Mouse (Mus musculus) liver, embryonic 16.5 days (tissue): ENCODE measurements around the gene Rcan1. TPM values are rescaled to one million over a fixed set of nuclear protein-coding genes. Genes with fewer than 3 reads are reported as not detected.

ENCODE experiments used
- ATAC-seq: fragments of 200-750 bp; cut with Nextera tagmentation; 2 replicates; pipeline ENCODE4 v1.8.0; 2017; ENCODE audit warnings: low read depth, mild to moderate bottlenecking, moderate number of reproducible peaks, moderate library complexity
- H3K27ac ChIP-seq: fragments of 300-500 bp; sonication (generic); 2 replicates; pipeline ENCODE4 v1.5.1; 2014; ENCODE audit warnings: mild to moderate bottlenecking, low read length
- H3K27me3 ChIP-seq: fragments of 300-500 bp; sonication (generic); 2 replicates; pipeline ENCODE4 v1.6.1; 2014; ENCODE audit warnings: low read depth, low read length, mixed read lengths; ENCODE audit not compliant: control insufficient read depth, insufficient read depth
- H3K36me3 ChIP-seq: fragments of 300-500 bp; sonication (generic); 2 replicates; pipeline ENCODE4 v1.6.1; 2014; ENCODE audit warnings: mild to moderate bottlenecking; ENCODE audit not compliant: control insufficient read depth, insufficient read depth
- H3K4me1 ChIP-seq: fragments of 300-500 bp; sonication (generic); 2 replicates; pipeline ENCODE4 v1.6.1; 2014; ENCODE audit warnings: low read depth, low read length, mixed read lengths; ENCODE audit not compliant: control insufficient read depth
- H3K4me2 ChIP-seq: fragments of 300-500 bp; sonication (generic); 2 replicates; pipeline ENCODE4 v1.6.1; 2014; ENCODE audit warnings: low read depth, low read length, mixed read lengths
- H3K4me3 ChIP-seq: fragments of 300-500 bp; sonication (generic); 2 replicates; pipeline ENCODE4 v1.5.1; 2014; ENCODE audit warnings: low read depth, mild to moderate bottlenecking, low read length
- H3K9ac ChIP-seq: fragments of 300-500 bp; sonication (generic); 2 replicates; pipeline ENCODE4 v1.6.1; 2014; ENCODE audit warnings: low read depth, low read length
- H3K9me3 ChIP-seq: fragments of 300-500 bp; sonication (generic); replicated peaks from 2 replicates; pipeline ENCODE4 v1.6.1; 2016; ENCODE audit warnings: low read length; ENCODE audit not compliant: control insufficient read depth
- WGBS: fragments of 180-500 bp; shearing (Covaris S2); extraction: QIAGEN DNeasy Blood & Tissue Kit; methylation state at CpG from one replicate; pipeline ENCODE4 v1.1.7; 2014; ENCODE audit not compliant: insufficient replicate concordance; 5-methylcytosine and 5-hydroxymethylcytosine counted together
- polyA plus RNA-seq: library from polyadenylated mRNA; unstranded; fragments of >200 nt; fragmentation: Nextera tagmentation; extraction: Ambion mirVana; gene quantifications from 2 replicates; pipeline ENCODE4 v1.2.1, GENCODE M21; 2015

Gene Rcan1
- polyA plus RNA-seq, 1 experiment from 2014 or later: 7.4 TPM

GRCm38 (mm10) chr16:92393732-92394131 is 76.9 kb downstream of the Rcan1 start:
- 88% methylated on average over 3 of the region's 3 CpGs for WGBS

GRCm38 (mm10) chr16:92387692-92388091 is 83.0 kb downstream of the Rcan1 start:
- Histone ChIP-seq H3K27me3 (no peaks in the 10 kb centered on the region), H3K27ac (no peak overlapping the region), H3K9me3 (no peaks in the 10 kb centered on the region), H3K4me1 (no peaks in the 10 kb centered on the region), H3K9ac (no peak overlapping the region), H3K4me2 (no peak overlapping the region), H3K4me3 (no peak overlapping the region), H3K36me3 (no peaks in the 10 kb centered on the region)
- ATAC-seq: no peak
- WGBS: 65% methylated on average over 10 of the region's 10 CpGs

More at GRCm38 (mm10) chr16:92393732-92394131, 76.9 kb downstream of the Rcan1 start:
- Histone ChIP-seq H3K36me3 (no peaks in the 10 kb centered on the region), H3K4me1 (no peaks in the 10 kb centered on the region; the same call in 1 of the 2 replicates), H3K4me2 (no peak overlapping the region), H3K27ac (no peak overlapping the region), H3K9ac (no peak overlapping the region), H3K27me3 (no peaks in the 10 kb centered on the region), H3K9me3 (no peaks in the 10 kb centered on the region), H3K4me3 (no peak overlapping the region)
- no peak for ATAC-seq

- Histone ChIP-seq H3K9ac (no peak overlapping the region), H3K4me2 (no peak overlapping the region), H3K27ac (no peak overlapping the region), H3K27me3 (no peaks in the 10 kb centered on the region), H3K9me3 (no peaks in the 10 kb centered on the region), H3K36me3 (no peaks in the 10 kb centered on the region), H3K4me3 (no peak overlapping the region), H3K4me1 (no peaks in the 10 kb centered on the region)
- ATAC-seq: no peak
- 0% methylated on average over 2 of the region's 2 CpGs for WGBS
These were observed 85.6 kb downstream of the Rcan1 start for GRCm38 (mm10) chr16:92385062-92385461.

- Histone ChIP-seq H3K27me3 (no peaks in the 10 kb centered on the region), H3K36me3 (no peaks in the 10 kb centered on the region), H3K4me3 (no peak overlapping the region), H3K27ac (no peak overlapping the region), H3K9ac (no peak overlapping the region), H3K9me3 (no peaks in the 10 kb centered on the region), H3K4me1 (no peaks in the 10 kb centered on the region), H3K4me2 (no peak overlapping the region)
- ATAC-seq: no peak
These were observed 87.3 kb downstream of the Rcan1 start for GRCm38 (mm10) chr16:92383412-92383811.

GRCm38 (mm10) chr16:92382508-92382907 is 88.2 kb downstream of the Rcan1 start:
- no peaks in the 10 kb centered on the region for H3K27me3 ChIP-seq
- 52% methylated on average over 6 of the region's 6 CpGs for WGBS
- no peak overlapping the region for H3K9ac ChIP-seq
- H3K27ac ChIP-seq: no peak overlapping the region
- no peaks in the 10 kb centered on the region for H3K36me3 ChIP-seq
- no peak for ATAC-seq
- H3K4me2 ChIP-seq: no peak overlapping the region
- H3K4me1 ChIP-seq: no peaks in the 10 kb centered on the region
- no peak overlapping the region for H3K4me3 ChIP-seq
- no peaks in the 10 kb centered on the region for H3K9me3 ChIP-seq

GRCm38 (mm10) chr16:92381092-92381491 is 89.6 kb downstream of the Rcan1 start:
- H3K9ac ChIP-seq: no peak overlapping the region
- H3K27me3 ChIP-seq: no peaks in the 10 kb centered on the region
- no peak overlapping the region for H3K27ac ChIP-seq
- no peak for ATAC-seq
- no peak overlapping the region for H3K4me2 ChIP-seq
- H3K36me3 ChIP-seq: no peaks in the 10 kb centered on the region
- H3K4me1 ChIP-seq: no peaks in the 10 kb centered on the region
- no peaks in the 10 kb centered on the region for H3K9me3 ChIP-seq
- 41% methylated on average over 6 of the region's 6 CpGs for WGBS
- no peak overlapping the region for H3K4me3 ChIP-seq

- Histone ChIP-seq H3K9me3 (no peaks in the 10 kb centered on the region), H3K4me3 (no peak overlapping the region), H3K36me3 (no peaks in the 10 kb centered on the region), H3K27me3 (no peaks in the 10 kb centered on the region; the same call in 1 of the 2 replicates), H3K4me1 (no peaks in the 10 kb centered on the region), H3K27ac (no peak overlapping the region), H3K4me2 (no peak overlapping the region), H3K9ac (no peak overlapping the region)
- WGBS: 67% methylated on average over 6 of the region's 6 CpGs
- no peak for ATAC-seq
These were observed 93.7 kb downstream of the Rcan1 start for GRCm38 (mm10) chr16:92376976-92377375.

GRCm38 (mm10) chr16:92371623-92372022 is 99.0 kb downstream of the Rcan1 start:
- Histone ChIP-seq H3K9me3 (no peaks in the 10 kb centered on the region), H3K36me3 (no peaks in the 10 kb centered on the region), H3K9ac (no peak overlapping the region), H3K27me3 (no peaks in the 10 kb centered on the region; the same call in 1 of the 2 replicates), H3K4me2 (no peak overlapping the region), H3K4me3 (no peak overlapping the region), H3K27ac (no peak overlapping the region), H3K4me1 (no peaks in the 10 kb centered on the region; the same call in none of the 2 replicates)
- no peak for ATAC-seq
- 41% methylated on average over 5 of the region's 5 CpGs for WGBS

- 24% methylated on average over 2 of the region's 2 CpGs for WGBS
- Histone ChIP-seq H3K9ac (no peak overlapping the region), H3K27ac (no peak overlapping the region), H3K4me2 (no peak overlapping the region), H3K4me1 (no peaks in the 10 kb centered on the region; the same call in none of the 2 replicates), H3K36me3 (no peaks in the 10 kb centered on the region), H3K9me3 (no peaks in the 10 kb centered on the region), H3K4me3 (no peak overlapping the region), H3K27me3 (no peaks in the 10 kb centered on the region; the same call in 1 of the 2 replicates)
- peak; percentile 83 for ATAC-seq
These were observed 101.4 kb downstream of the Rcan1 start for GRCm38 (mm10) chr16:92369260-92369659.
